Mouse (Mus musculus) myocyte (in vitro differentiated cells): ENCODE measurements around the gene Gad1.
"Not testable (repeated sequence)": the region's sequence is repeated elsewhere in the genome, so short reads cannot be mapped to it uniquely, and the experiment has no call there.

Experiments
- CEBPB ChIP-seq: IDR thresholded peaks from 2 replicates; pipeline ENCODE4 v1.6.1; 2011; ENCODE audit warnings: mild to moderate bottlenecking, moderate library complexity; ENCODE audit not compliant: poor library complexity, insufficient read depth, severe bottlenecking
- MAX ChIP-seq: IDR thresholded peaks from one replicate; pipeline ENCODE4 v1.6.1; 2011; ENCODE audit warnings: low read depth, mild to moderate bottlenecking, control low read depth
- POLR2A ChIP-seq: IDR thresholded peaks from one replicate; pipeline ENCODE4 v1.6.1; 2011; ENCODE audit warnings: low read depth, mild to moderate bottlenecking, control low read depth, moderate library complexity; ENCODE audit not compliant: insufficient read length
- POLR2AphosphoS2 ChIP-seq: IDR thresholded peaks from one replicate; pipeline ENCODE4 v1.6.1; 2011; ENCODE audit warnings: low read depth, control low read depth; ENCODE audit not compliant: insufficient read length
- TCF12 ChIP-seq: IDR thresholded peaks from one replicate; pipeline ENCODE4 v1.6.1; 2011; ENCODE audit warnings: mild to moderate bottlenecking, control low read depth; ENCODE audit not compliant: poor library complexity, insufficient read depth, severe bottlenecking
- TCF3 ChIP-seq: IDR thresholded peaks from one replicate; pipeline ENCODE4 v1.6.1; 2011; ENCODE audit warnings: low read depth, control low read depth; ENCODE audit not compliant: insufficient read length

DNA sequence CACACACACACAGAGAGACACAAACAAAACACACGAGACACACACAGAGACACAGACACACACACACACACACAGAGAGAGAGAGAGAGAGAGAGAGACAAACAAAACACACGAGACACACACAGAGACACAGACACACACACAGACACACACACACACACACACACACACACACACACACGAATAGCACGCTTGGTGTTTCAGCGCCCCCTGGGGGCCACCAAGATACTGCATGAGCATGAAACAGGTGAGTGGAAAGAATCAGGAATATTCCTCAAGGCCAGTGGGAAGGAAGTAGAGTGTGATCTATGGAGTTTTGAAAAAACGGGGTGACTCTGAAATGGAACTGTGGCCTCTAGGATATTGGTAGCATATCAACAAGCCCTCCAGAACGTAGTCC, 14.6 kb upstream of the Gad1 start:
- not testable (repeated sequence) for TF ChIP-seq POLR2A, MAX, TCF3, CEBPB, TCF12, POLR2AphosphoS2
